Mouse (Mus musculus) forebrain, embryonic 16.5 days (tissue): Measurements from ENCODE around the gene S1pr2. TPM values are rescaled to one million over a fixed set of nuclear protein-coding genes. Genes with fewer than 3 reads are reported as not detected.
"Not testable (repeated sequence)": the region's sequence is repeated elsewhere in the genome, so short reads cannot be mapped to it uniquely, and the experiment has no call there.

ENCODE experiments used
- ATAC-seq: fragments of 200-750 bp; cut with Nextera tagmentation; 2 replicates; pipeline ENCODE4 v1.8.0; 2017; ENCODE audit warnings: mild to moderate bottlenecking, moderate library complexity
- H3K27ac ChIP-seq: fragments of 300-500 bp; sonication (generic); 2 replicates; pipeline ENCODE4 v1.5.1; 2014; ENCODE audit warnings: low read length, control low read depth
- H3K27me3 ChIP-seq: fragments of 300-500 bp; sonication (generic); replicated peaks from 2 replicates; pipeline ENCODE4 v1.6.1; 2014; ENCODE audit warnings: low read length; ENCODE audit not compliant: control insufficient read depth, insufficient read depth
- H3K36me3 ChIP-seq: fragments of 300-500 bp; sonication (generic); 2 replicates; pipeline ENCODE4 v1.6.1; 2014; ENCODE audit not compliant: control insufficient read depth, insufficient read depth
- H3K4me1 ChIP-seq: fragments of 300-500 bp; sonication (generic); replicated peaks from 2 replicates; pipeline ENCODE4 v1.6.1; 2014; ENCODE audit warnings: low read length; ENCODE audit not compliant: control insufficient read depth, insufficient read depth
- H3K4me2 ChIP-seq: fragments of 300-500 bp; sonication (generic); 2 replicates; pipeline ENCODE4 v1.6.1; 2014; ENCODE audit warnings: mild to moderate bottlenecking, low read length, control low read depth
- H3K4me3 ChIP-seq: fragments of 300-500 bp; sonication (generic); replicated peaks from 2 replicates; pipeline ENCODE4 v1.5.1; 2014; ENCODE audit warnings: mild to moderate bottlenecking, low read length, control low read depth
- H3K9ac ChIP-seq: fragments of 300-500 bp; sonication (generic); replicated peaks from 2 replicates; pipeline ENCODE4 v1.6.1; 2014; ENCODE audit warnings: low read depth, low read length, control low read depth
- H3K9me3 ChIP-seq: fragments of 300-500 bp; sonication (generic); 2 replicates; pipeline ENCODE4 v1.6.1; 2016; ENCODE audit warnings: low read length; ENCODE audit not compliant: control insufficient read depth
- WGBS: fragments of 180-500 bp; shearing (Covaris S2); extraction: QIAGEN DNeasy Blood & Tissue Kit; methylation state at CpG from one replicate; pipeline ENCODE4 v1.1.7; 2014; 5-methylcytosine and 5-hydroxymethylcytosine counted together
- polyA plus RNA-seq: library from polyadenylated mRNA; unstranded; fragments of >200 nt; fragmentation: Nextera tagmentation; extraction: Ambion mirVana; gene quantifications from 2 replicates; pipeline ENCODE4 v1.2.1, GENCODE M21; 2015

The S1pr2 gene
- polyA plus RNA-seq, 1 experiment from 2014 or later, result 7.7 TPM

DNA sequence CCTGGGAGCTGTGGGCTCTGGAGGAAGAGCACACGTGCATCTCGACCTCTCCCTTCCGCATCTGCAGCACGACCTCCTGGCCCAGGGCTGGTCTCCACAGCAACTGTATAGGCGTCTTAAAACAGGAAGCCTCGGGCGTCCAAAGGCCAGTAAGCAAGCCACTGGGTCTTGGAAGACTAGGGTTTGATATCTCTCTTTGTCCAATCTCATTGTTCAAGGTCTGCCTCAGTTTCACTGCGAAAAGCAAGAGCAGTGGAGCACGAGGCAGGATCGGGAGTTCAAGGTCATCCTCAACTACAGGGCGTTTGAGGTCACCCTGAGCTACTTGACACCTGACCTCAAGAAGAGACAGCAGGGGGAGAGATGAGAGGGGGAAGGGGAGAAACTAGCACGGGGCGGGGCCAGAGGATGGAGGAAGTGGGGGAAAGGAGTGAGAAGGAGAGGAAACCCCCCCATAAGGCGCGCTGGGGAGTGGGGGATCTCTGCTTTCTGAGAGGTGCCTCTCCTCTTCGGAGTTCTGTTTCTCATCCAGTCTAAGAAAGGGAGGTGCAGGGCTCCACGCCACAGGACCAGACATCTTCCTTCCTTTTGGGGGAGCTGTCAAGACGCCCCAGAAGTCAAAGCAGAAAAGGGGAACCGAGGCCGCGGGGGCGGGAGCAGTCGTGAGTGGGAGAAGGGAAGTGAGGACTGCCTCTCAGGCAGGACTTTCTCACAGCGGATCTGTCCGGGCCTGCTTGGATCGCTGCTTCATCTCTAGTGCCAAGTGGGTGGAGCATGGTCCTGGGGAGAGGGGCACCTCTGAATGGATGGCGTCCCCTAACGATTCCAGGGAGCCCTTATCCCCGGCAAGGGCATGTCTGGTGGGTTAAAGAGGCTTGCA, 38.4 kb upstream of the S1pr2 start:
- Histone ChIP-seq H3K4me3 (no peak overlapping the region; the same call in 1 of the 2 replicates), H3K27me3 (peaks cover 32% of the 10 kb centered on the region), H3K27ac (no peak overlapping the region), H3K4me1 (peaks cover 5% of the 10 kb centered on the region; the same call in 1 of the 2 replicates), H3K9me3 (no peaks in the 10 kb centered on the region), H3K36me3 (no peaks in the 10 kb centered on the region), H3K4me2 (peak overlapping the region; percentile 33), H3K9ac (no peak overlapping the region)
- no peak for ATAC-seq
- WGBS, result 5% methylated on average over 29 of the region's 29 CpGs

DNA sequence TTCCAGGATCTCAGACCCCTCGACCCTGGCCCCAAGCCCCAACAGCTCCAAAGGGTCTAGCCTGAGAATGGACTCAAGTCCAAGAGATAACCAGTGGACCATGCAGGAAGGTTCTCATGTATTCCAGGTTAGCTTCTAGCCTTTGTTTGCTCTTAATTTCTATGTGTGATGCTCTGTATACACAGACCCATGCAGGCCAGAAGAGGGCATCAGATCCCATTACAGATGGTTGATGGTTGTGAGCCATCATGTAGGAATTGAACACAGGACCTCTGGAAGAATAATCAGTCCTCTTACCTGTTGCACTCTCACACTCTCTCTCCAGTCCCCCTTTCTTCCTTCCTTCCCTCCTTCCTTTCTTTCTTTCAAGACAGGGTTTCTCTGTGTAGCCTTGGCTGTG, 35.8 kb upstream of the S1pr2 start:
- Histone ChIP-seq H3K36me3 (peaks cover 9% of the 10 kb centered on the region), H3K4me1 (peaks cover 5% of the 10 kb centered on the region; the same call in 1 of the 2 replicates), H3K9ac (no peak overlapping the region), H3K4me3 (no peak overlapping the region), H3K9me3 (no peaks in the 10 kb centered on the region), H3K27me3 (peaks cover 22% of the 10 kb centered on the region), H3K4me2 (no peak overlapping the region), H3K27ac (no peak overlapping the region)
- WGBS, result 57% methylated on average over 1 of the region's 1 CpGs
- ATAC-seq, result no peak

- Histone ChIP-seq H3K4me2 (no peak overlapping the region), H3K36me3 (peaks cover 11% of the 10 kb centered on the region), H3K4me1 (peaks cover 5% of the 10 kb centered on the region; the same call in 1 of the 2 replicates), H3K27me3 (peaks cover 17% of the 10 kb centered on the region), H3K9ac (no peak overlapping the region), H3K9me3 (no peaks in the 10 kb centered on the region), H3K4me3 (no peak overlapping the region), H3K27ac (no peak overlapping the region)
- 73% methylated on average over 5 of the region's 5 CpGs for WGBS
- no peak for ATAC-seq
These were observed 35.3 kb upstream of the S1pr2 start for GRCm38 (mm10) chr9:21011846-21012312.

DNA sequence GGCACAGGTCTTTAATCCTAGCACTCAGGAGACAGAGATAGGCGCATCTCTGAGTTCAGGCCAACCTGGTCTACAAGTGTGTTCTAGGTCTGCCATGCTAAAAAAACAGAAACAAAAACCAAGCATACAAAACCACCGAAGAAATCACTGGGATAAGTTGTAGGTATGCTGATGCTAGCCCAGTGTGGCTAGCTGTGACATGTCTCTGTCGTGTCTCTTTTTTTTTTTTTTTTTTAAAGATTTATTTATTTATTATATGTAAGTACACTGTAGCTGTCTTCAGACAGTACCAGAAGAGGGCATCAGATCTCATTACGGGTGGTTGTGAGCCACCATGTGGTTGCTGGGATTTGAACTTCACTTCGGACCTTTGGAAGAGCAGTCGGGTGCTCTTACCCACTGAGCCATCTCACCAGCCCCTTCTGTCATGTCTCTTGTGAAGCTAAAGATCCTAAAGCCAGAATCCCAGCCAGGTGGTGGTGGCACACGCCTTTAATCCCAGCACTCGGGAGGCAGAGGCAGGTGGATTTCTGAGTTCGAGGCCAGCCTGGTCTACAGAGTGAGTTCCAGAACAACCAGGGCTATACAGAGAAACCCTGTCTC, 34.5 kb upstream of the S1pr2 start:
- 75% methylated on average over 9 of the region's 9 CpGs for WGBS
- H3K9ac ChIP-seq, ATAC-seq, H3K27ac ChIP-seq, H3K4me2 ChIP-seq, H3K4me3 ChIP-seq, H3K9me3 ChIP-seq, H3K4me1 ChIP-seq: not testable (repeated sequence)
- Histone ChIP-seq H3K27me3 (peaks cover 13% of the 10 kb centered on the region), H3K36me3 (peaks cover 16% of the 10 kb centered on the region)

GRCm38 (mm10) chr9:21010362-21010761, 33.8 kb upstream of the S1pr2 start:
- no peak overlapping the region for H3K4me3 ChIP-seq
- H3K36me3 ChIP-seq, result peaks cover 16% of the 10 kb centered on the region
- 0 out of 2 replicates have a peak, but pooled peaks cover 2% of the 10 kb centered on the region for H3K4me1 ChIP-seq
- peaks cover 11% of the 10 kb centered on the region for H3K27me3 ChIP-seq
- no peak for ATAC-seq
- no peaks in the 10 kb centered on the region for H3K9me3 ChIP-seq
- H3K9ac ChIP-seq, result no peak overlapping the region
- no peak overlapping the region for H3K27ac ChIP-seq
- WGBS, result 78% methylated on average over 2 of the region's 2 CpGs
- no peak overlapping the region for H3K4me2 ChIP-seq

GRCm38 (mm10) chr9:21008007-21008406, 31.4 kb upstream of the S1pr2 start:
- H3K4me3 ChIP-seq, result no peak overlapping the region
- H3K9me3 ChIP-seq, result no peaks in the 10 kb centered on the region
- H3K36me3 ChIP-seq, result peaks cover 16% of the 10 kb centered on the region
- H3K4me2 ChIP-seq, result no peak overlapping the region
- WGBS, result 82% methylated on average over 7 of the region's 7 CpGs
- no peak for ATAC-seq
- H3K27ac ChIP-seq, result no peak overlapping the region
- H3K9ac ChIP-seq, result no peak overlapping the region
- peaks cover 7% of the 10 kb centered on the region for H3K4me1 ChIP-seq
- H3K27me3 ChIP-seq, result no peaks in the 10 kb centered on the region; the same call in 1 of the 2 replicates

DNA sequence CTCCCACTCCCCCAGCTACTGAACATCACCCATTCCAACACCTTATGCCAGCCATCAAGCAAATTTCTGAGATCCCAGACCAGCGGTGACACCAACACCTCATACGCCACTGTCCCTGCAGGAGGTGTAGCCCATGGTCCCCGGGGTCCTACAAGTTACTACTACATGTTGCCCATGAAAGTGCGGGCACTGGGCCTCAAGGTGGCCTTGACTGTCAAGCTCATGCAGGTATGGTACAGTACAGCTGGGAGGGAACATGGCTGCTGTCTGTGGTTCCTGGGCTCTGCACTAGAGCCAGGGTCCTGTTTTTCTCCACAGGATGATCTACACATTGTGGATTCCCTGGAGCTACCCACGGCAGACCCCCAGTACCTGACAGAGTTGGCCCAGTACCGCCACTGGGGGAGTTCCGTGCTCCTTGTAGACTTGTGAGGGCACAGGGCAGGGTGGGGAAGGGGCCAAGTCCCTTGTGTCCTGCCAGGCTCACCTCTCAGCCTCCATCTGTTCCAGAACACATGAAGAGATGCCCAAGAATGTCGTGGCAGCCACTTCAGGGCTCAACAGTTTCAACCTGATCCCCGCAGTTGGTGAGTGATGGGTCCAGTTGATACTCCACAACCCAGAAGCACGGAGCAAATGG, 30.9 kb upstream of the S1pr2 start:
- Histone ChIP-seq H3K4me2 (no peak overlapping the region), H3K9me3 (no peaks in the 10 kb centered on the region), H3K27me3 (no peaks in the 10 kb centered on the region; the same call in 1 of the 2 replicates), H3K4me3 (no peak overlapping the region), H3K27ac (no peak overlapping the region), H3K4me1 (peaks cover 7% of the 10 kb centered on the region), H3K9ac (no peak overlapping the region), H3K36me3 (peaks cover 16% of the 10 kb centered on the region)
- ATAC-seq, result no peak
- WGBS, result 95% methylated on average over 10 of the region's 10 CpGs

DNA sequence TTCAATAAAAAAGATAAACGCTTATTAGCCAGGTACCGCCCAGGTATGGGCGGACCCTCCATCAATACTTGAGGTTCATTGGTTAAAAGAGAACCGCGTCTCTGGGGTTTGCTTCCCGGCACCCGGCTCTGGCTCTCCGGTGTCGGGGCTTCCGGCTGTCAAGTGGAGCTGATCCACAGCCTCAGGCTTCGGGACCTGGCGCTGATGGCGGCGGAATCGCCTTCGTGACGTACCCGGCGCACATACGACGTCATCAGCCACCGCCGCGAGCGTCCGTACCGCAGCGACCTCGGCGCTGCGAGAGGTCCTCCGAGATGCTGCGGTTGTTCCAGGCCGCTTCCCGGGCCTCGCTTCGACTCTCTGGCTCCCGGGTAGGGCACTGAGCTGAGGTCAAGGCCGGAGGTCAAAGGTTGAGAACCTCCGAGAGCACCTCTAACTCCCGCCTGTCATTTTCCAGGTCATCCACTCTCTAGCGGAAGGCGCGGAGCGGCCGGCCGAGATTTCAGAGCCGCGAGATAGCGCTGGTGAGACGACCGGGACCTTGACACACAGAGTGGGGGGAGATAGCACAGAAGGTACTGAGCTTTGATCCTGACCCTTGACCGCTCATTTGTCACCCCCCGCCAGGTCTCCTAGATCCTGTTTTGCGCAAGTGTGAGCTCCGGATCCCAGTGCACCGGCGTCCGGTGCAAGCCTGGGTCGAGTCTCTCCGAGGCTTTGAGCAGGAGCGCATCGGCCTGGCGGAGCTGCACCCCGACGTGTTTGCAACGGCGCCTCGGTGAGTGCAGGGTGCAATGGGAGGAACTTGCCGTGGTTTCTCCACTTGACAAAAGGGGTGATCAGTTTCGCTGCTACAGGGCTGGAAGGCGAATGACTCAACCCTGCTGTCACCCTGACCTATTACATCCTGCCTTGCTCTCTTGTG, 26.3 kb upstream of the S1pr2 start, which contains the start of gene Mrpl4:
Mrpl4 (plus strand) TSS at position 112 of the 925 bp plus-strand sequence.
- Histone ChIP-seq H3K4me1 (peaks cover 7% of the 10 kb centered on the region), H3K9ac (peak within 1 kb of the TSS; percentile 87), H3K4me2 (peak within 1 kb of the TSS; percentile 85), H3K27me3 (no peaks in the 10 kb centered on the region), H3K36me3 (peaks cover 12% of the 10 kb centered on the region), H3K4me3 (peak within 1 kb of the TSS; percentile 97), H3K9me3 (no peaks in the 10 kb centered on the region), H3K27ac (peak within 1 kb of the TSS; percentile 83)
- WGBS, result under 1% methylated on average over 72 of the region's 72 CpGs
- ATAC-seq, result peak; percentile 93
